Mouse (Mus musculus): Measurements from ENCODE around the gene Cxcl5.

Cxcl5 gene

DNA sequence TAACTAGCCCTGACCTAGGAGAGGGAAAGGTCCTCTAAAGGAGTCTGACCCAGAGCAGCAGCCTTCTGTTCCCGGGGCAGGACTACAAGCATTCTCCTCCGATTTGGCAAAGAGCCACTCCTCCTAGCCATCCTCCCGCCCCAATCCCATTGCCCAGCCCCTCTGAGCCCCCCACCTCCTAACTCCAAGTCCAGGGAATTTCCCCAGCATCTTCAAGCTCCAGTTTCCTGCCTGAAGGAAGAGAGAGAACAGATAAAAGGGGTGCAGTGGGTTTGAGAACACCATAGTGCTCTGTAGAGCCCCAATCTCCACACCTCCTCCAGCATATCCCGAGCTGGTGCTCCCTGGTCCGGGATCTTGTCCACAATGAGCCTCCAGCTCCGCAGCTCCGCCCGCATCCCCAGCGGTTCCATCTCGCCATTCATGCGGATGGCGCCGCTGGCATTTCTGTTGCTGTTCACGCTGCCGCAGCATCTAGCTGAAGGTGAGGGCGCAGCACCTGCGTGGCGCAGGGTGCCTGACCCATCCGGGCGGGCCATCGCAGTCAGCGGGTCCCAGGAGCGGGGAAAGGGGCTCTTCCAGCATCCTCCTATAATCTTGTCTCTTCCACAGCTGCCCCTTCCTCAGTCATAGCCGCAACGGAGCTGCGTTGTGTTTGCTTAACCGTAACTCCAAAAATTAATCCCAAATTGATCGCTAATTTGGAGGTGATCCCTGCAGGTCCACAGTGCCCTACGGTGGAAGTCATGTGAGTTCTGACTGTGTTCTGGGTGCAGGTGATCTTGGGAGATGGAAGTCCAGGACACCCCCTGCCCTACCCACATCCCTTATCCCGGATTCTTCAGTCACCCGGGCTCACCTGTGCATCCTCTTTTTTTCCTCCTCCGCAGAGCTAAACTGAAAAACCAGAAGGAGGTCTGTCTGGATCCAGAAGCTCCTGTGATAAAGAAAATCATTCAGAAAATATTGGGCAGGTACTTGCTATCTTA, at the start of gene Cxcl5:
Cxcl5 (plus strand) TSS at position 284 of the 989 bp plus-strand sequence.
- no peak for DNase-seq (ENCODE audit: low spot score)

DNA sequence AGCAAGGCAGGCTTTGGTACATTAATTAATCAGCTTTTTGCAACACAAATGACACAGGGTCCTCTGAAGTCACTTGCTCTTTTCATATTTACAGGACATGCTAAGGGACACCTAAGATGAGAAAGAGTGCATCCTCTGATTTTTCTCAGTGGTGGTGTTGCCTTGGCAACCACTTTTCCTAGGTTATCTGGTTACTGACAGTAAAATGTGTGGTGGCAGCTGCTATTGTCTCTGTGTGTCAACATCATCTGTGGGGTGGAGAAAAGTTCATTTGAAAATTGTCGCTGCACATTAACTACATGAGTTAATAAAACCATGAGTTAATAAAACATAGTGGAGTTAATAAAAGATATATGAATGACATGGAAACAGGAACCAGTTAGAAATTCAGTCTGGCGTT, 47.8 kb upstream of the Cxcl5 start:
- no peak for DNase-seq (ENCODE audit: low spot score)

DNA sequence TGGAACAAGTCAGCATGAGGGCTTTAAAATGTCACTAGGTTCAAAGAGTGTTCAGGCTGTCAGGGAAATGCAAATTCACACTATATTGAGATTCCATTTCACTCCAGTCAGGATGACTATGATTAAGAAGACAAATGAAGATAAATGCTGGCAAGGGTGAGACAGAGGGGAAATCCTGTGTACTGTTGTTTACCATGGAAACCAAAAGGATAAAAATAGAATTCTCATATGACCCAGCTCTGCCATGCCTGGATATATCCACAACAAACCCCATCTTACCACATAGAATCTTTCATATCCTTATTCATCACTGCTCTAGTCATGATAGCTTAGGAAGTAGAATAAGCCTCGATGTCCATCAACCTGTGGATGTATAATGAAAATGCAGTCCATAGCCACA, 41.2 kb upstream of the Cxcl5 start:
- DNase-seq (ENCODE audit: low spot score), result no peak

- DNase-seq (ENCODE audit: low spot score), result no peak
Observed at GRCm38 (mm10) chr5:90722656-90723055, 36.5 kb upstream of the Cxcl5 start.

- no peak for DNase-seq (ENCODE audit: low spot score)
Observed at GRCm38 (mm10) chr5:90728254-90728653, 30.9 kb upstream of the Cxcl5 start.

DNA sequence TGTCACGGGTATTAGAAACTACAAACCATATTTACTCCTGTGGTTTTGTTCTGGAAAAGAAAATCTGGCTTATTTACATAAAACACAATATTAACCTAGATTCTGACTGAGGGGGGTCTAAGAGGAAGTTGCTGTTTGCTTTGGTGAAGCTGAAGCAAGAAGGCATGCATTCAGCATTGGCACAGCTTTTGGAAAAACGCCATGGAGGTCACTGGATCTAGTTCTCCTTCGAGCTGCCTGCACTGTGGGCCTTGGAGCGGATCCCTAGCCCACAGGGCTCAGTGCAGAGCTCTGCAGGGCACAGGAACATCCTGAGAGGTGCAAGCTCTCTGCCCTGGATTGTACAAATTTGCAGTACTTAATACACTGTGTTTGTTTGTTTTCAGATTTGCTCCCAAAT, 27.7 kb upstream of the Cxcl5 start:
- no peak for DNase-seq (ENCODE audit: low spot score)

GRCm38 (mm10) chr5:90742029-90742428, 17.1 kb upstream of the Cxcl5 start:
- DNase-seq (ENCODE audit: low spot score), result no peak

GRCm38 (mm10) chr5:90753934-90754333, 5.2 kb upstream of the Cxcl5 start:
- no peak for DNase-seq (ENCODE audit: low spot score)

- DNase-seq (ENCODE audit: low spot score), result no peak
Observed at GRCm38 (mm10) chr5:90758020-90758605, 1.0 kb upstream of the Cxcl5 start.

- DNase-seq (ENCODE audit: low spot score), result no peak
Observed at GRCm38 (mm10) chr5:90760303-90760702, 1.1 kb downstream of the Cxcl5 start.

GRCm38 (mm10) chr5:90760844-90761243, 1.7 kb downstream of the Cxcl5 start:
- no peak for DNase-seq (ENCODE audit: low spot score)

DNA sequence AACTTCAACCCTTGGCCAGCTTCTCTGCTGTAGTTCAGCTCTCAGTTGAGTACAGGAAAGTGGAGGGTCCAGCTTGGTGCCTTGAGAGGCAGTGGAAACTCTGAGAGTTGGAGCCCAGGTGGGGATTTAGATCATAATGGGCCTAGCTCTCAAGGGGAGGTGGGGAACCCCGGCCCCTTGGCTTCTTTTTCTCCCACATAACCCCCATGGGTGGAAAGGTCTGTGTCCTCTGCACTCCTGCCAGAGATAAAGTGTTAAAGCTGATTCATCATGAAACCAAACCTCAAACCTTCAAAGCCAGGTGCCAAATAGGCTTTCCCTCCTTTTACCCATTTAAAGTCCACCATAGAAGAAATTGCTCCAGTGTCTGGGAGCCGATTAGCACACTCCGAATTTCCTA, 2.7 kb downstream of the Cxcl5 start:
- no peak for DNase-seq (ENCODE audit: low spot score)

DNA sequence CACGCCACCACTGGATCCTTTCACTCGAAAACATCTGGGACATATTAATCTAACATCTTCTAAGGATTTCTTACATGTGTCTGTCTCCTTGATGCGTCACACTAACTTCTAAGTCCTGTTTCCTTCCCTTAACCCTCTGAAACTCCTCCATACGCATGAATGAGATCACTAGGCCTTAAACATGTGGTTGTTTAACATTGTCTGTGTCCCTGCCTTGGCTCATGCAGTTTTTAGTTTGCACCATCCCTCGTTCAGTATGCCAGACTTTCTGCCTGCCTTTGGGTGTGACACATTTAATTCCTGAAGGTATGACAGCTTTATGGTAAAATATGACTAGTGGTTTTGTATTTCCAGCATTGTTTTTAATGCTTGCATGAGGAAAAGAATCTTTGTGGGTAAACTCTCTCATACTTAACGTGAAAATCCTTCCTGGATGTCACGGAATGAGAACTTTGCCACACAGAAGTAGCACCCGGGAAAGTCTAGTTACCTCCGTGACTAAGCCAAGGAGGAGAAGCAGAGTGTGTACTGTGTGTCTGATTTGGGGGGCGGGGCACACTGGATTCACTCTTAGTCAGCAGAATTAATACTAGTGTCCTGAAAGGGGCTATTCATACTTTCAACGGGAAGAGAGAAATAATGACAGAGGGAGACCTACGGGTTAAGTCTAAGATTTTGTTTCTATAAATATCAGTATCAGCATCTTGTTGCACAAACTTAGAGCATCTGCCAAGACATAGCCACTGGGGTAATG, 4.9 kb downstream of the Cxcl5 start:
- DNase-seq (ENCODE audit: low spot score), result no peak

- DNase-seq (ENCODE audit: low spot score), result no peak
Observed at GRCm38 (mm10) chr5:90765821-90766606, 6.9 kb downstream of the Cxcl5 start.

GRCm38 (mm10) chr5:90768218-90768617, 9.1 kb downstream of the Cxcl5 start, which contains the start of gene Ppbp:
TSS of gene Ppbp (plus strand) at chr5:90768518.
- no peak for DNase-seq (ENCODE audit: low spot score)

DNA sequence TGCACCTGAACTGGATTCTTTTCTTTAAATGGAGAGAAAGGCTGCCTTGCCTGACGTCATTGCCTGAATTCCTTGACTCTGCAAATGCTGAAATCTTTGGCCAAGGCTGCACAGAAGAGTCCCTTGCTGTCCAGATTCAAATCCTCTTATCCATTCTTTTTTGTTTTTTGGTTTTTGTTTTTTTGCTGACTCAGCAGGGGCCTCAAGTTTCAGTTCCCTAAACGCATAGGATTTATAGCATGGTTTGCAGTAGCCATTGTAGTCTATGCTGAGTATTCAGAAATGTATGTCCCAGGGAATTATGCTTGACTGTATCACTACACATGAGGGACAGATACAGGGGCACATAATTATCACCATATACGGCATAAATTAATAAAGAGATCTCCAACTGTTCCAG, 12.2 kb downstream of the Cxcl5 start:
- no peak for DNase-seq (ENCODE audit: low spot score)

- no peak for DNase-seq (ENCODE audit: low spot score)
Observed at GRCm38 (mm10) chr5:90771880-90772653, 12.9 kb downstream of the Cxcl5 start, which contains the start of gene Pf4. TSS of gene Pf4 (plus strand) at chr5:90772435.

GRCm38 (mm10) chr5:90775562-90775961, 16.4 kb downstream of the Cxcl5 start:
- DNase-seq (ENCODE audit: low spot score), result no peak

DNA sequence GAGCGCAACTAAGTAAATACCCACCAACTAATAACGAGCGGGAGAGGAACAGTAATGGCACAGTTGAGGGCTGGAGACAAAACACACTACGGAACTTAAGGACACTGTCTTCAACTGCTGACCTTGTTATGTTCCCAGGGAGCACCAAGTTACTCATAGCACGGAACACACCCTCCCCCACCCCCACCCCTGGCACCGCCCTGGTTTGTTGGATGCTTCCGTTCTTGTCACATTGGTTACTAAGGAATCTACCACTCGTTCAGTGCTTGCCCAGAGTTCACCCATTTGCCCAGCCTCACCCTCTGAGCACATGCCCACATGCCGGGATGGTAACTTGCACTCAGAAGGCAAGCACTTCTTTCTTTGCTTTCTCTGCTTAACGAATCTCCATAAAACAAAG, 18.5 kb downstream of the Cxcl5 start:
- no peak for DNase-seq (ENCODE audit: low spot score)

DNA sequence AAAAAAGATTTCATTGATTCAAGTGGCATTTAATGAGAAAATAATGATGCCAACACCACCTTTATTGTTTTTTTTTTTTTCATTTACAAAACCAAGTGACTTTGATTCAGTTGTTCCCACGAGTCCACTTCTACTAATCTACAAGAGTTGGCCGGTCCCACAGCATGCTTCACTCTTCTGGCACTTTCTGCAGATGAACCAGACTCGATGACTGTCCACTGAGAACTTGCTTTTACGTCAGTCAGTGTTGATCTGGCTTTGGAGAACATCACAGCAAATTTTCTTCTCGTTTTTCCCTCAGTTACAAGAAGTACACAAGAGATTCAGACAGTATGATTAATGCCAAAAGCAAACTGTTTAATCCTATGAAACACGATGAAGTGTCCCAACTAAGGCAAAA, 19.7 kb downstream of the Cxcl5 start:
- DNase-seq (ENCODE audit: low spot score), result no peak

GRCm38 (mm10) chr5:90783697-90784096, 24.5 kb downstream of the Cxcl5 start:
- no peak for DNase-seq (ENCODE audit: low spot score)
